Mouse (Mus musculus): Measurements from ENCODE around the gene Bmp6. TPM values are rescaled to one million over a fixed set of nuclear protein-coding genes. Genes with fewer than 3 reads are reported as not detected.

Gene Bmp6
- polyA plus RNA-seq, 1 experiment = 3.3 TPM

DNA sequence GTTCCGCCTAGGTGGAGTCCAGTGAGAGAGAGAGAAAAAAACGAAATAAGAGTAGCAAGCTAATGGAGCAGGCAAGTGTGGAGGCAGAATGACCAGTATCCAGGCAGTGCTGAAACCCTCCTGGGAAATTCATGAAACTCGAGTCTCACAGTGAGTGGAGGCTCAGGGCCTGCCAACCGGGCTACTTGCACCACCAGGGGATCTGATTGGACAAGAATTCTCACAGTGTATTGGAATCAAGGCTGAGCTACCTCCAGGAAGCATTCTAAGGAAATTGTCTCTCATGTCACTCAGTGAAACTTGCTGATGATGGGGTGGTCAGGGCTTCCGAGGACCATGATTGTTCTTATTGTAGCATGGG lies 2.8 kb downstream of the Bmp6 start:
- Histone ChIP-seq H3K27ac (ENCODE audit: control insufficient read depth, insufficient read depth, low read depth, low read length, poor library complexity) (no peak overlapping the region), H3K4me1 (ENCODE audit: control insufficient read depth, insufficient read depth, low read length) (no peaks in the 10 kb centered on the region), H3K4me3 (replicated peaks; ENCODE audit: control insufficient read depth, low read depth, low read length) (no peak overlapping the region)
- 47% methylated on average over 5 of the region's 5 CpGs for WGBS
- no peak for TF ChIP-seq CTCF (IDR thresholded peaks at IDR 0.05; ENCODE audit: control insufficient read depth, insufficient read depth, low read length)
- no peak for TF ChIP-seq POLR2A (IDR thresholded peaks at IDR 0.05; ENCODE audit: borderline replicate concordance, control insufficient read depth, low read depth, low read length)

DNA sequence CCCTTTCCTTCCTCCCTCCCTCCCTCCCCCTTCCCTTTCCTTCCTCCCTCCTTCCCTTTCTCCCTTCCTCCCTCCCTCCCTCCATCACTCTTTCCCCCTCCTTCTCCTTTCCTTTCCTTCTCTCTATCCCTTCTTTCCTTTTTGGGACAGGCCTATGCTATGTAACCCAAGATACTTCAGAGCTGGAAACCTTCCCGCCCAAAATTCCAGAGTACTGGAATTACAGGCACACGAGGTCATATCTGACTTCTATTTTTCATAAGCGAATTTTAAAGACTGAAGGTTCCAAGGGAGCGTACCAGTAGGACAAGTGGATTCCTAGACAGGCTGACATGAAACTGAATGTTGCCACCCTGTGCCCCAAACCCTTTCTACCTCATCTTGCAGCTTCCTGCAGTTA lies 4.1 kb downstream of the Bmp6 start:
- WGBS = 61% methylated on average over 4 of the region's 4 CpGs
- TF ChIP-seq CTCF (IDR thresholded peaks at IDR 0.05; ENCODE audit: control insufficient read depth, insufficient read depth, low read length) = no peak
- TF ChIP-seq POLR2A (IDR thresholded peaks at IDR 0.05; ENCODE audit: borderline replicate concordance, control insufficient read depth, low read depth, low read length) = no peak
- Histone ChIP-seq H3K4me3 (replicated peaks; ENCODE audit: control insufficient read depth, low read depth, low read length) (no peak overlapping the region), H3K4me1 (ENCODE audit: control insufficient read depth, insufficient read depth, low read length) (no peaks in the 10 kb centered on the region), H3K27ac (ENCODE audit: control insufficient read depth, insufficient read depth, low read depth, low read length, poor library complexity) (no peak overlapping the region)

DNA sequence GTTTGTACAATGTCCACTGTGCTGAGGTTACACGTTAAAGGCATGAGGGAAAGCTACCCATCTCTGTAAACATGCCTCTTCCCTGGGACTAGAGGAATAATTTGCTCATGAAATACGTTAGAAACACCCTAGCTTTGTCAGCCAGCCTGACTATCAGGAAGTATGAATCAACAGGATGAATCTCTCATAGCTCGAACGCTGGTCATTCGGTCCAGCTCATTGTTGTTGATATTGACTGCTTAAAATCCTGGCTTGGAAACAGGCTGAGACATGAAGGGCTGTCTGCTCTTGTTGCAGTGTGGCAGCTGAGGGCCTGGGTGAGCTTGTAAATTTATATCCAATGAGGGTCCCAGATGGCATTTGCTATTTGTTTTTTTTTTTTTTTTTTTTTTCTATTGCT lies 4.9 kb downstream of the Bmp6 start:
- 40% methylated on average over 5 of the region's 5 CpGs for whole genome bisulfite sequencing
- TF ChIP-seq POLR2A (IDR thresholded peaks at IDR 0.05; ENCODE audit: borderline replicate concordance, control insufficient read depth, low read depth, low read length) = no peak
- no peak for TF ChIP-seq CTCF (IDR thresholded peaks at IDR 0.05; ENCODE audit: control insufficient read depth, insufficient read depth, low read length)

DNA sequence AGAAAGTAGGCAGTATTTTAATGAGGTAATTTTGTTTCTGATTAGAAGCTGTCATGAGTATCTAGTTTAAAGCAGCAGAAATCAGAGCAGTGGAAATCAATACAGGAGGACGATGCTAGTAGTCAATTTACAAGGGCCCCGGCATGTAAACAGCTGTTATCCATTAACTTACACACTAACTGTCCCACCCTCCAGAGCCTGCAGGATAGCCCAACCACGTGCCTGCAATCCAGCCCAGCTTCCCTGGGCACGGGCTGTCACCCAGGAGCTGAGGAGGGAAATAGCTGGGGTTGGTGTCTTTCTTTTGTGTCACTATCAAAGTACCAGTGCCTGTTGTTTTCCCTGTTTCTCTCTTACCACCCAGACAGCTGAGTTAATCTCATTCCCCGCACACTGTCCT lies 7.1 kb downstream of the Bmp6 start:
- no peak for TF ChIP-seq POLR2A (IDR thresholded peaks at IDR 0.05; ENCODE audit: borderline replicate concordance, control insufficient read depth, low read depth, low read length)
- TF ChIP-seq CTCF (IDR thresholded peaks at IDR 0.05; ENCODE audit: control insufficient read depth, insufficient read depth, low read length) = no peak
- no peaks in the 10 kb centered on the region for H3K4me1 ChIP-seq (ENCODE audit: control insufficient read depth, insufficient read depth, low read length)
- no peak overlapping the region for H3K27ac ChIP-seq (ENCODE audit: control insufficient read depth, insufficient read depth, low read depth, low read length, poor library complexity)
- WGBS = 51% methylated on average over 5 of the region's 5 CpGs
- no peak overlapping the region for H3K4me3 ChIP-seq (replicated peaks; ENCODE audit: control insufficient read depth, low read depth, low read length)

More for the DNA sequence above, 4.9 kb downstream of the Bmp6 start:
- no peak overlapping the region for H3K27ac ChIP-seq (ENCODE audit: control insufficient read depth, insufficient read depth, low read depth, low read length, poor library complexity)
- H3K4me3 ChIP-seq (replicated peaks; ENCODE audit: control insufficient read depth, low read depth, low read length) = no peak overlapping the region
- H3K4me1 ChIP-seq (ENCODE audit: control insufficient read depth, insufficient read depth, low read length) = no peaks in the 10 kb centered on the region

DNA sequence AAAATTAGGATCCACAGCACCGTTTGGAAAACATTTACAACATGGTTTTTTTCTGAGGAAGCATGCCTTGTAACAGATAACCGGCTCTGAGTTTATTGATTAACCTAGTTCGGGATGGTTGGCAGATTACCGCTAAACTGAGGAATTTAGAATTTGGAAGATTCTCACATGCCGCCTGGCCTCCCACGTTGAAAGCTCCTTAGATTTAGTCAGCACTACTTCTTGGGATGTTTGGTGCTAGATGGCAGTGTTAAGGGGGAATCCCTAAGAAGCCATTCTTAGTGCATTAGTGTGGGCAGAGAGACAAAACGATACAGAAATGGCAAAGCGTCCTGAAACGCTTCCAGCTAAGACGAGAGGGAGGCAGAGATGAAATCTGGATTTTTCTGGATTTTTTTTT lies 8.1 kb downstream of the Bmp6 start:
- WGBS = 66% methylated on average over 10 of the region's 10 CpGs
- H3K27ac ChIP-seq (ENCODE audit: control insufficient read depth, insufficient read depth, low read depth, low read length, poor library complexity) = no peak overlapping the region
- H3K4me3 ChIP-seq (replicated peaks; ENCODE audit: control insufficient read depth, low read depth, low read length) = no peak overlapping the region
- TF ChIP-seq CTCF (IDR thresholded peaks at IDR 0.05; ENCODE audit: control insufficient read depth, insufficient read depth, low read length) (no peak), POLR2A (IDR thresholded peaks at IDR 0.05; ENCODE audit: borderline replicate concordance, control insufficient read depth, low read depth, low read length) (no peak)
- no peaks in the 10 kb centered on the region for H3K4me1 ChIP-seq (ENCODE audit: control insufficient read depth, insufficient read depth, low read length)

DNA sequence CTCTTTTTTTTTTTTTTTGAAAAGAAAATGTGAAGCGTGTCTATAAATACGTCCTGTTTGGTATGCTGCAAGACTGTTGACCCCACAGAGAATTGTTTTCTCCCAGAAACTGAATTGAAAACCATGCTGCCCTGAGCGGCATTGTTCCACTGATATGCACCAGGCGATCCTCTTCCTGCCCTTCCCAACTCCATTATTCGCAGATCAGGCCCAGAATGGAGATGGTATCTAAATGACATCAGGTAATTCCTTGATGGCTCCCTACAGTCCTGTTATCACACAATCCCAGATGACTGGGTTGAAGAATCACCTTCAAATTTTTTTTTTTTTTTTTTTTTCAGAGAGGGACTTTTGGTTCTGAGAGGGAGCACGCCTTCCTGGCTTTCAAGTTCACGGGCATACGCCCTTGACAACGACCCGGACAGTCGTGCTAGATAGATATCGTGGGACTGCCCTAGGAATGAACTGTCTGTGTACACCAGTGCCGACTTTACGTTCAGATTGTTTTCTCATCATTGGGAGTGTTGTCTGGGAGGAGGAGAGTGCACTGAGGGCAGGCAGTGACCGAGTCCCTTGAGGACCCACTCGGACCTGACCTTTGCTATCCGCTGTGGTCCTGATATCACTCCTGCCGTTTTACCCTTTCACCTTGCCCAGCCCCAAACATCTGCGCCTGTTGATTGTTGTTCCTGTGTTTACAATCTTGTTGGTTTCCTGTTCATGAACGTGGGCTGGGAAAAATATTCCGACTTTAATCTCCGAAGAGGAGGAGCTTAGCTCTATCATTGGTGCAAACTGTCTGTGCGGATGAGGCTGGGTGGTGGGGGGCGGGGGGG lies 8.7 kb downstream of the Bmp6 start:
- Histone ChIP-seq H3K4me3 (replicated peaks; ENCODE audit: control insufficient read depth, low read depth, low read length) (no peak overlapping the region), H3K27ac (ENCODE audit: control insufficient read depth, insufficient read depth, low read depth, low read length, poor library complexity) (no peak overlapping the region), H3K4me1 (ENCODE audit: control insufficient read depth, insufficient read depth, low read length) (no peaks in the 10 kb centered on the region)
- 43% methylated on average over 24 of the region's 24 CpGs for WGBS
- no peak for TF ChIP-seq POLR2A (IDR thresholded peaks at IDR 0.05; ENCODE audit: borderline replicate concordance, control insufficient read depth, low read depth, low read length)
- TF ChIP-seq CTCF (IDR thresholded peaks at IDR 0.05; ENCODE audit: control insufficient read depth, insufficient read depth, low read length) = no peak

DNA sequence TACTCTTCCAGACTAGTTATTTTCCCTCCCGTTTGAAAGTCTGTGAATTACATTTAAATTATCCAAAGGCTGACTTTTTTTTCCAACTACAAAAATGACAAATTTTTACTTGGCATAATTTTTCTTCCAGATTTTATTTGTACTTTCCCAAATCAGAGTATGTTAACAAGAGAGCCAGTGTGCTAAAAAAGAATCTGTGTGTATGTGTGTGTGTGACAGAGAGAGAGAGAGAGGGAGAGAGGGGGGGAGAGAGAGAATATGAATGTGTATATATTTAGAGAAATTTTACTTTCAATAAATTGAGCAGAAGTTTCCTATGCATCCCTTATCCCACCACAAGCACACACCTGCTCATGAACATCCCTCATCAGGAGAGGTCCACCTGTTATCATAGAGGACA lies 9.4 kb downstream of the Bmp6 start:
- H3K4me1 ChIP-seq (ENCODE audit: control insufficient read depth, insufficient read depth, low read length) = no peaks in the 10 kb centered on the region
- 63% methylated on average over 1 of the region's 1 CpGs for WGBS
- TF ChIP-seq POLR2A (IDR thresholded peaks at IDR 0.05; ENCODE audit: borderline replicate concordance, control insufficient read depth, low read depth, low read length) = no peak
- H3K4me3 ChIP-seq (replicated peaks; ENCODE audit: control insufficient read depth, low read depth, low read length) = no peak overlapping the region
- H3K27ac ChIP-seq (ENCODE audit: control insufficient read depth, insufficient read depth, low read depth, low read length, poor library complexity) = no peak overlapping the region

DNA sequence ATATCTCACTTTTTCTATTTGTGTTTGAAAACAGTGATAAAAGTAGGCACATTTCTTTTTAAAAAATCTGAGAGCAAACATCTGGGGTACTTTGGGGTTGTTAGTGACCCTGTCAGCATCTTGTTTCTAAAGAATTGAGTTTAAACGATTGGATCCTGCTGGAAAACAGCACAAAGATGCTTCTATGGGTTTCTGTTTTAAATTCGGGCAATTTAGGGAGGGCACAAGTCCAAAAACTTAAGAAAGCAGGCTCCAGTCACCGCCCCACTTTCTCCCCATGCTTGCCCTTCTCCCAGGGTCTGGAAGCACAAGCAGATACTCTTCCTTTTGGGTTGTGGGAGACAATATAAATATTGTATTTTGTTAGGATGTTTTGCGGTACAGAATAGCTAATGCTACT lies 14.1 kb downstream of the Bmp6 start:
- WGBS = 75% methylated on average over 4 of the region's 4 CpGs
- TF ChIP-seq CTCF (IDR thresholded peaks at IDR 0.05; ENCODE audit: control insufficient read depth, insufficient read depth, low read length) (no peak), POLR2A (IDR thresholded peaks at IDR 0.05; ENCODE audit: borderline replicate concordance, control insufficient read depth, low read depth, low read length) (no peak)
- Histone ChIP-seq H3K4me1 (ENCODE audit: control insufficient read depth, insufficient read depth, low read length) (no peaks in the 10 kb centered on the region), H3K27ac (ENCODE audit: control insufficient read depth, insufficient read depth, low read depth, low read length, poor library complexity) (no peak overlapping the region), H3K4me3 (replicated peaks; ENCODE audit: control insufficient read depth, low read depth, low read length) (no peak overlapping the region)

DNA sequence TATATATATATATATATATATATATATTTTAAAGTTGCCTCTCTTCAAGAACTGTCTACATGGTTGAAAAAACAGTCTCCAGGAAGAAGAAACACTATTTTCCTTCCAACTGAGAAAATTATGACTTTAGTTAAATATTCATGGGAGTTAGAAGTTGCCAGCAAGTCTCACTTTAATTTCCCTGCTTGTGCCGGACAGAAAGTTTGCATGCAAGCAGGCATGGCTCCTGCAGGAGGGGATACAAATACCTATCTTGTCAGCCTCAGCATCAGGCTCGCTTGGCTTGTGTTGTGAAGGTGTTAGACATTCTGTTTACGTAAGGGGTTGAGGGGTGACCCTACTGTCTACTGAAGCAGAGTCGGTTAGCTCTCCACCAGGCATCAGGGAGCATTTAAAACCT lies 17.8 kb downstream of the Bmp6 start:
- Histone ChIP-seq H3K4me3 (replicated peaks; ENCODE audit: control insufficient read depth, low read depth, low read length) (no peak overlapping the region), H3K27ac (ENCODE audit: control insufficient read depth, insufficient read depth, low read depth, low read length, poor library complexity) (no peak overlapping the region), H3K4me1 (ENCODE audit: control insufficient read depth, insufficient read depth, low read length) (no peaks in the 10 kb centered on the region)
- no peak for TF ChIP-seq POLR2A (IDR thresholded peaks at IDR 0.05; ENCODE audit: borderline replicate concordance, control insufficient read depth, low read depth, low read length)
- TF ChIP-seq CTCF (IDR thresholded peaks at IDR 0.05; ENCODE audit: control insufficient read depth, insufficient read depth, low read length) = no peak
- 64% methylated on average over 4 of the region's 4 CpGs for WGBS
